23 mouse cellular contexts compared by ENCODE assay signal in genomic region chr3:75926327-75926726, GRCm38 (mm10). TPM values are rescaled to one million over a fixed set of nuclear protein-coding genes. Genes with fewer than 3 reads are reported as not detected.
DNase-seq lines count a peak whose midpoint lies in the region; ATAC-seq lines count a peak whose summit lies in the region.
"Had no signal": no experiment of that assay in that cellular context is flagged by ENCODE, and none has a peak within 500 bp of the region (broad histone marks: within the 10 kb centered on the region; RNA-seq: fewer than 3 reads in every experiment).

No protein-coding gene starts in this region.

- no peaks in the 10 kb centered on the region for H3K36me3 ChIP-seq in heart, embryonic 10.5 days
- H3K36me3 ChIP-seq in liver, embryonic 12.5 days: no peaks in the 10 kb centered on the region
- no peaks in the 10 kb centered on the region for H3K36me3 ChIP-seq in liver, embryonic 15.5 days (replicated peaks)
- H3K36me3 ChIP-seq: forebrain, embryonic 10.5 days; hindbrain, embryonic 12.5 days; limb, embryonic 10.5 days; midbrain, embryonic 13.5 days had no signal

- ATAC-seq in liver, embryonic 12.5 days: peak; percentile 44; the same call in 1 of the 2 replicates
- ATAC-seq in liver, embryonic 15.5 days (ENCODE audit: insufficient read depth): peak; percentile 44; the same call in 1 of the 2 replicates
- 0 out of 2 replicates have a peak, but pooled peaks have one; percentile 16 for ATAC-seq in neutrophil, adult 5-6 weeks (ENCODE audit: extremely low read depth, insufficient number of reproducible peaks, low FRiP score, poor library complexity, severe bottlenecking)
- ATAC-seq: CD4-positive, CD25-positive, alpha-beta regulatory T cell, adult 4 months; forebrain, postnatal 0 days; intestine, postnatal 0 days; lung, postnatal 0 days; midbrain, embryonic 13.5 days had no signal

- peak overlapping the region; percentile 47; the same call in 1 of the 2 replicates for H3K27ac ChIP-seq in heart, embryonic 10.5 days
- no peak overlapping the region for H3K27ac ChIP-seq in liver, embryonic 12.5 days
- H3K27ac ChIP-seq in liver, embryonic 15.5 days (replicated peaks): no peak overlapping the region
- H3K27ac ChIP-seq: forebrain, embryonic 10.5 days; hindbrain, embryonic 12.5 days; limb, embryonic 10.5 days; midbrain, embryonic 13.5 days had no signal

- 80% methylated on average over 3 of the region's 3 CpGs for WGBS in heart, embryonic 10.5 days
- 76% methylated on average over 3 of the region's 3 CpGs for WGBS in liver, embryonic 12.5 days (ENCODE audit: insufficient replicate concordance)
- 54% methylated on average over 3 of the region's 3 CpGs for WGBS in liver, embryonic 15.5 days (ENCODE audit: insufficient replicate concordance)

- no peak for DNase-seq in heart, embryonic 10.5 days (ENCODE audit: low spot score)
- DNase-seq in heart, postnatal 4 days: no peak
- no peak for DNase-seq in liver
- DNase-seq in kidney, postnatal 36 days: no peak
- DNase-seq in lung, postnatal 25 days (ENCODE audit: low spot score): no peak
- DNase-seq: adrenal gland, postnatal 25 days; cerebellum, adult 8-10 months; cerebellum, postnatal 36 days; forebrain, postnatal 0 days; gastrocnemius, postnatal 25 days; kidney, postnatal 4 days; layer of hippocampus, adult 9-11 months; right cerebral cortex, postnatal 14 days had no signal

- no peak overlapping the region for H3K4me2 ChIP-seq in liver, embryonic 12.5 days
- H3K4me2 ChIP-seq in liver, embryonic 15.5 days: no peak overlapping the region
- H3K4me2 ChIP-seq: hindbrain, embryonic 12.5 days; midbrain, embryonic 13.5 days had no signal

- no peaks in the 10 kb centered on the region for H3K9me3 ChIP-seq in heart, embryonic 10.5 days
- no peaks in the 10 kb centered on the region for H3K9me3 ChIP-seq in liver, embryonic 12.5 days (replicated peaks)
- H3K9me3 ChIP-seq in liver, embryonic 15.5 days (replicated peaks): no peaks in the 10 kb centered on the region
- H3K9me3 ChIP-seq: forebrain, embryonic 10.5 days; hindbrain, embryonic 12.5 days; limb, embryonic 10.5 days; midbrain, embryonic 13.5 days had no signal

- no peak overlapping the region for H3K9ac ChIP-seq in liver, embryonic 12.5 days
- no peak overlapping the region for H3K9ac ChIP-seq in liver, embryonic 15.5 days
- H3K9ac ChIP-seq: forebrain, postnatal 0 days; hindbrain, embryonic 12.5 days; midbrain, embryonic 13.5 days had no signal

- H3K4me1 ChIP-seq in heart, embryonic 10.5 days: peaks cover 20% of the 10 kb centered on the region
- peaks cover 32% of the 10 kb centered on the region for H3K4me1 ChIP-seq in liver, embryonic 12.5 days
- peaks cover 26% of the 10 kb centered on the region for H3K4me1 ChIP-seq in liver, embryonic 15.5 days (replicated peaks)
- H3K4me1 ChIP-seq: hindbrain, embryonic 12.5 days; limb, embryonic 10.5 days had no signal

- no peaks in the 10 kb centered on the region for H3K27me3 ChIP-seq in heart, embryonic 10.5 days (ENCODE audit: insufficient read depth, poor library complexity, severe bottlenecking)
- no peaks in the 10 kb centered on the region for H3K27me3 ChIP-seq in liver, embryonic 12.5 days (replicated peaks)
- no peaks in the 10 kb centered on the region for H3K27me3 ChIP-seq in liver, embryonic 15.5 days
- H3K27me3 ChIP-seq: hindbrain, embryonic 12.5 days; midbrain, embryonic 13.5 days had no signal

- H3K4me3 ChIP-seq in heart, embryonic 10.5 days: no peak overlapping the region
- no peak overlapping the region for H3K4me3 ChIP-seq in liver, embryonic 12.5 days
- no peak overlapping the region for H3K4me3 ChIP-seq in liver, embryonic 15.5 days (replicated peaks)
- H3K4me3 ChIP-seq: forebrain, embryonic 10.5 days; hindbrain, embryonic 12.5 days; limb, embryonic 10.5 days; midbrain, embryonic 13.5 days had no signal

RNA-seq across cellular contexts. Expression of gene Golim4, which starts 30.4 kb away (rescaled TPM):
- 43.3 and 50.2 TPM in 2 replicates for polyA plus RNA-seq in heart, embryonic 10.5 days (2016; fragmentation: Nextera tagmentation; extraction: Ambion mirVana)
- 10 to 100 TPM; 39.7 to 40.6 TPM for total RNA-seq in heart, postnatal 4 days (2021)
- polyA plus RNA-seq in liver, embryonic 12.5 days (2016; fragmentation: Nextera tagmentation; extraction: Ambion mirVana): 26.0 and 31.3 TPM in 2 replicates
- polyA plus RNA-seq in liver, embryonic 15.5 days (2015; fragmentation: Nextera tagmentation; extraction: Ambion mirVana): 19.3 and 23.6 TPM in 2 replicates
- total RNA-seq in neutrophil, adult 5-6 weeks (2017): 8.1 and 9.2 TPM in 2 replicates
